Mouse (Mus musculus) cerebellum, postnatal 10 days (tissue): Measurements from ENCODE around the gene Rcvrn.

Source experiments
- DNase-seq, 2 experiments: peaks; one replicate each; pipeline ENCODE4 v3.0.0; 2021; ENCODE audit warnings: mixed read lengths in 2 of 2

Rcvrn gene

DNA sequence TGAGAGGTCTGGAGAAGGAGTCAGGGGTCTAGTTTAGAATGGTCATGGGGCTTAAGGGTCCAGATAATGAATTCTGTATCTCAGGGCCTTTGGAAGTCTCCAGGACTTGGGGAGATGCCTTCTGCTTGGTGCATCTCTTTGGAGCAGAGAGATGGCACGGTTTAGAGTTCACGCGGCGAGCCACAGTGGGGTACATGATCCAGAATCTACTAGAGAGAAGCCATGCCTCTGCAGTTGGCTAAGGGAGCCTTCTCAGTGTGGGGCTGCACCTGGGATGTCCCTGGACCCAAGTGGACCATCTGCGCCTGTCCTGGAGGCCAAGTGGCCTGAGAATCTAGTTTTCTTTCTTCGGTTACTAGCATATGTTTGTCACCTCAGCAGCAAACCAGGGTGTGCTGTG is 25.1 kb upstream of the Rcvrn start:
- DNase-seq: peak; percentile 87 to 94

DNA sequence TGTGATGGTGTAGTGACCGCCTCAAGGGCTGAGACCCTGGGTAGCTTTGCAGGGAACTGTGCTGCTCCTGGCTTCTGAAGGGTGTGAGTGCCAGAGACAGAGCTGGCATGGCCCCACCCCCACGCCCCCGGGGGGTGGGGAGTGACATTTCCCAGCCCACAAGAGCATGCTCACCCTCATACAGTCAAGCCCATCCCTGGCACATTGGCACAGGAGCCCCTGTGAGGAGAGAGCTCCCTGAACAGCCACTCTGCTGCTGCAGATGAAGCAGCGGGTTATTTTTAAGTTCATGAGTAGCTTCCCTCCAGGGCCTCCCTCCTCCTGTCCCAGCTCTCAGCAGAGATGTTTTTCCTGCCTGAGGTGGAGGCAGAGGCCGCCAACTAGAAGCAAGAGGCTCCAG is 23.0 kb upstream of the Rcvrn start:
- DNase-seq: peak in 1 of 2 experiments; percentile 19

DNA sequence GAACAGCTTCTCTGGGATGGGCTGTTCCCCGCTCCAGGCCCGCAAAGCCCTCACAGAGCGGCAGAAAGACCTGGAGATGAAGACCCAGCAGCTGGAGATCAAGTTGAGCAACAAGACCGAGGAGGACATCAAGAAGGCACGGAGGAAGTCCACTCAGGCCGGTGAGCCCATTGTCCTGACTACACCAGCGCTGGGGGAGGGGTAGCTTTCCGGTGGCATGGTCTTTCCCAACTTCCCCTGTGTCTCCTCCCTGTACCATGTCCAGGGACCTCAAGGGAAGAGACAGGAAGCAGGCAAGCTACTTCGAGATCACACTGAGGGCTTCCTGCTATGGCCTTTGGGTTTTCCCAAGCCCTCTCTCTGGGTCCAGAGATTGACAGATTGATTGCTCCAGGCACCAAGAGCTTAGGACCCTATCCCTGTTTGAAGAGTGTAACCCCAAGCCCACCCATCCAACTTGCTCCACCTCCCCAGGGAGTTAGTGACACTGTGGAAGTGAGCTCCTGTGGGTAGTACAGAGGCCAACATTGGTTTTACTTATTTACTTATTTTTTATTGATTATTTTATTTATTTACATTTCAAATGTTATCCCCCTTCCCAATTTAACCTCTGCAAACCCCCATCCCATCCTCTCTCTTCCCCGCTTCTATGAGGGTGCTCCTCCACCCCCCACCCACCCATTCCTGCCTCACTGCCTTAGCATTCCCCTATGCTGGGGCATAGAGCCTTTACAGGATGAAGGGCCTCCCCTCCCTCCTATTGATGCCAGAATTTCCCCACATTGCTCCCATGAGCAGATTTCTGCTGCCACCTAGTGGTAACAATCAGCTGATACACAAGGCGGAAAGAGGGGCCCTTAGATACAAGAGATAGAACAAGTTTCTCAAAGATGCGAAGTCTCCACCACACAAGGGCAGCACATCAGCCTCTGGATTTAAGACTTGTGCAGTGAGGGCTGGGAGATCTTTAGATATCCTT is 19.3 kb upstream of the Rcvrn start:
- DNase-seq: peak; percentile 84 to 91

DNA sequence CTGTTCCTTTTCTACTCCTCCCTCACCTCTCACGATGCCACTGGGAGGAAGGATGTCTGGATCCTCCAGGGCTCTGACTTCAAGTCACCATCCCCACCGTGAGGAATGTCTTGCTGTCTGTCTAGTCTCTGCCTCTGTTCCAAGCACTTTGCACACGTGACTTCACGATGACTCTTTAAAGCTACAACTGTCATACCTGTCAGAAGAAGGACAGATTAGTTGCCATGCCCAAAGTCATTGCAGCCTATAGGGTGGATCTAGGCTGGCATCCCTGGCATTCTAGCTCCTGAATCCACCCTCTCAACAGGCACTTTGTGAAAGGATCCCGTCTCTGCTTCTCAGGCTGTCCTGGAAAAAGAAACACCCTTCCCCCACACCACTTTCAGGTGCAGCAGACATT is 15.8 kb upstream of the Rcvrn start:
- DNase-seq: no peak

DNA sequence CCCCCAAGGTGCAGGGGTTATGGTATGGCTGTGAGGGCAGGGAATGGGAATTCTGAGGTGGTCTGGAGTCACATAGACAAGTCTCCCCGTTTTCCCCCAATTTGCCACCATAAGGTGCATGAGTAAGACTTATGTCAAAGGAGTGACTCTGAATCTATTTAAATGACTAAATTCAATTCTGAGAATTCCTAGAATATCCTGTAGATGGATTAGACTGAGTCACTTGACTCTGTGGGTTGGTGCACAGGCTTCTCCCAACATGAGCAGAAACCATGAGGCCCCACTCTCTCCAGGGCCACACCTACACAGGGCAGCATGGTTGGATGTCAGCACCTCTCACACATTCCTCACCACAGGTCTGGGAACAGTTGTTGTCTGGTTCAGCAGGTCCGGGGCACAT is 15.2 kb upstream of the Rcvrn start:
- DNase-seq: no peak

DNA sequence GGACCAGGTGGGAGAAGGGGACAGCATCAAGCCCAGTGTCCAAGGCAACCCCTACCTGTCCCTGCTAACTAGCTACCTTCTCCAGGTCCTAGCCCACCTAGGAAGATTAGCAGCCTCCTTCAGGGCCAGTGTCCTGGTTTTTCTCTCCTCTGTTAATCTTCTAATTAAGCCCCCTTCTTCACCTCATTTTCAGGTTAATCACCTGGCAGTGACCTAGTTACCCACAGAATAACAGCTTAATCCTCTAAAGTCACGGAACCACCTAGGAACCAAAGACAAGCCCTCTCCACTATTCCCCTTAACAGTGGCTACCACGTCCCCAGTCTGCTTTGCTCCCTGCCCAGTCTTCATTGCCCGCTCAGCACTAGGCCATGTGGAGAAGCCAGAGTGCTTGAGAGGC is 13.3 kb upstream of the Rcvrn start:
- DNase-seq: no peak

DNA sequence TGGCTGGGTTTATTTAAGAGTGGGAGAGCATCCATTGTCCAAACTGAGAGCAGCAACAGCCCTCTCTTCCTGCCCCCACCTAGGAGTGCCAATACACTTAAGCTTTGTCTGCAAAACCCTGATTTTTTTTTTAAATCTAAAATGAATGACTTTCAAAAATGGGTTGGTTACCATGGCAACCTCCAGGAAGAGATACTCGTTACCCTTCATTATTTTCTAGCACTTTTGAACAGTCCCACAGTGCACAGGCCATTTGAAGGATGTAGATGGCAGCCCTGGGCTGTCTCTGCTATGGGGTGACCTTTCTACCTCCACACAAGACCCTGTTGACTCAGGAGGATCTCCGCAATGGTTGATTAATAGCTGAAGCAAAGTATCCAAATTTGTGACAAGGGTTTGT is 9.0 kb upstream of the Rcvrn start:
- DNase-seq: no peak

DNA sequence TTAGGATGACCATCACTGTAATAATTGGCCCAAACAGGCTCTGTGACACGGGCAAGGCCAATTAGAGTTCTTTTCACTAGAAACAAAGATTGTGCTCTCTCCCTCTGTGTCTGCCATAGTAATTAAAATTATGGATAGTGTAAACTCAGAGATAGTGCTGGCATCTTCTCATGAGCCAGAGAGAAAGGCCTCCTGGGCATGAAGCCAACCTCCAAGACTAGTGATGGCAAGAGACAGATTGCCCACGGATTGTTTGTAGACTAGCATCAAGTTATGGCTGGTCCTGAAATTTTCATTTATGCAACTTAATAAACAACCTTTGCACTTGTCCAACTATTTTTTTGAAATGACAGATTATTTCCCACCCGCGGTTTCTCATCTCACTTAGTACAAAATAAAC is 17.9 kb downstream of the Rcvrn start:
- DNase-seq: peak; percentile 73 to 79

DNA sequence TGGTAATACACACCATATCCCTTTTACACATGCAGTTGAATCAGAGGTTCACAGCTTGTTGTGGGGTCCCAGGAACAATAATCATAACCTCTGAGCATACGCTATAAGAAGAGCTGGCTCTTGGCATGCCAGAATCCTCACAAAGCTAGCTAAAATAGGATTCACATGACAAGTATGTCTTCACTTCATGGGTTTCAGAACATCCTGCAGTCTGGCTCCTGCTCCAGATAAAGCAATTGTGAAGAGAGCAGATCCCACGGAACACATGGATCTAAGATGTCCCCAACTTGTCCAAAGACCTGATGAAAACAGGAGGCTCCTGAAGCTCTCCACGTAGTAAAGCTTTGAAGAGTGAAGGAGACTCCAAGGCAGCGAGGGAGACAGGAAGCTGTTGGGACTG is 20.3 kb downstream of the Rcvrn start:
- DNase-seq: no peak

DNA sequence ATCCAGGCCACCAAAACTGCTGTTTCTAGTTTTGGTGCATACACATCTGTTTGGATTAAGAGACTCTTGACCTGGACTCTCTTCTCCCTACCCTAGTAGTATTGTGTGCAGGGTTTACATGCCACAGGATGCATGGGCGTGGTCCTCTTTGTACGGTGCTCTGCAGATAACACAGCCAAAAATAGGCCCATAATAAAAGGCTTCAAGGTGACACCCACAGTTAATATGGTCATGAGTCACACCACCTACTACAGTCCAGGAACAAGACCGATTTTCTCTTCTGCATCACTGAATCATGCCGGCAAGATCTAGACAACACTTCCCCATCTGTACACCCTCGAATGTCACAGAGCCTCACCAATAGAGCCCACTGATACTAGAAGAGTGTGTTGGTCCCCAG is 26.4 kb downstream of the Rcvrn start:
- no peak for DNase-seq

DNA sequence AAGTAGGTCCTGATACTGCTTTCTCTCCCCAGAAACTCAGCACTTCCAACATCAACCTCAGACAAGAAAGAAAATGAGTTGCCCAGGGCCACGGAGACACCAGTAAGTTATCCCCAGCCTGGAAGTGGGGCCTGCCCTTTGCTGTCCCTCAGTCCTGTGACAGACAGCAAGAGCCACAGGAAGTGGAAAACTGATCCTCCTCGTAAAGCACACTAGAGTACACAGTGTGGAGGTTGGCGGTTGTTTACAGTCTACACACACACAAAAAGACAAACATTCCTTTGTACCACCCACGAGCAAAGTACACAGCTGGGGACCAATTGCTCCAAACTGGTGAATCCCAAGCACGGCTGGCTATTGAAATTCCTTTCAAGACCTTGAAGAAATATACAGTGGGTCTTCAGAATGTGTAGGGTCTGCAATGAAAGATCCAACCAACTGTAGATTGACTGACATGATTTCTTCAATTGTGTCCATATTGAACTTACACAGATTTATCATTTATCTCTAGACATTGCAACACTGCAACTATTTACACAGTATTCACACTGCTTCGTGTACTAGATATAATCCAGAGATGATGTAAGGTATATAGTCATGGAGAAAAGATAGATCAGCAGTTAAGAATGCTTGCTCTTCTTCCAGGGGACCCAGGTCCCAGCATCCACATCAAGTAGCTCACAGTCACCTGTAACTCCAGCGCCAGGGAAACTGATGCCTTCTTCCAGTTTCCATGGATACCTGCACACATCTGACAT is 27.5 kb downstream of the Rcvrn start:
- no peak for DNase-seq

DNA sequence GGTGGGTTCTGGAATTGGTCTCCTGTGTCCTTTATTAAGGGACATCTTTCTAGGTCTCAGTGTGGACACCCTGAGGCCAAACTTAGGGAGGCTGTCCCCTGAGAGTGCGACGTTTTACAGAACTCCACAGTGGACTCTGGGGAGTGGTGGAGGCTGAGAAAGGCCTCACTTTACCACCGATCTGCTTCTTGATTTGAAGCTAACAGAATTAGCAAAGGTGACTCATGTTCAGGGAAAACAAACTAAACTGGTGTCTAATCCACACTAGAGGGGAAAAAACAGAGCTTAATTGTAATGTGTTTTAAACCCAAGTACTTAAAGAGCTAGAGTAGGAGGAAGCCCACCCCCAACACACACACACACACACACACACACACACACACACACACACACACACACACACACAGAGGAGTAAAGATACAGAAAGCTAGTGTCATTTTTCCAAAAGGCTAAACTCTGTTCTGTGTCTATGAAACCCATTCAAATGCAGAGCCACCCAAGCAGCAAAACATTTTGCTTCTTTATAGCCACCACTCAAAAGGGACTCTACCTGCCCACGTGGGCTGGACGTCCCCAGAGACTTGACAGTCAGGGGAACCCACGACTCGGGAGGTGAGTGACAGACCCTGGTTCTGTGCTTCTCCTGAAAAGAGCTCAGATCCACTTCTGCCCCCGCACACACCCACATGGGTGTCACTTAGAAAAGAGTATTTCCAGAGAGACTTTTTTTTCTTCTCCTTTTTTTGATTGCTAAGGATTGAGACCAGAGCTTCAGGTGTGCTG is 28.3 kb downstream of the Rcvrn start:
- no peak for DNase-seq

DNA sequence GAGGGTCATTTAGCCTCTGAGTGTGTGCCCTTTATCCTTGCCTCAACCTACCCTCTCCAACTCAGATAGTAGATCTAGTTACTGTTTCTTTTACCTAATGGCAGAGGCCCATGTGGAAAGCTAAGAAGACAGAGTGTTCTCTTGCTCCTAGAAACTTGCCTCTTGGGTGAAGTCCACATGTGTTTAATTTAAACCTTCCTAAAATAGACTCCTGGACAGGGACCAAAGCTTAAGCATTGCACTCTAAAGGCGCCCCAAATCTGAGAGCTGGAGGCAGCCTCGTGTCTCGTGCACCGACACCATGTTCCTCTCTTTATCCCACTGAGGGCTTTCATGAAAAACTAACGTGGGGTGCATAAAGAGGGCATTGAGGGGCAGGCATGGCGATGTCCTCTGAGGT is 32.0 kb downstream of the Rcvrn start:
- no peak for DNase-seq

DNA sequence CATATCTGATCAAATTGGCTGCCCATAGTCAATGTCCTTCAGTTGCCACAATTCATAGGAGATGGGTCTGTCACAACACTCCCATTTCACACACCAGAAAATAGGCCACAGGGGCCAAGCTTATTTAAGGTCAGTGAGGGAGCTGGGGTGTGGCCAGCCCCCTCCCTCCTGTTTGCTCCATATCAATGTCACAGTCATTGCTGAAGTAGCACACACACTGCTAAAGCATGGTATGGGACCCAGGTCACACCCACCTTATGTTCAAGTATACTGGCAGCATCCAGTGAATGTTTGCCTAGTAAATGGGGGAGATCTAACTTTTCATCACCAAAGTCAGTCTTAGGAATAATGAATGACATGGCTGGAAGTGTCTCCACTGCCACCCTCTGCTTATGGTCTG is 33.6 kb downstream of the Rcvrn start:
- no peak for DNase-seq

DNA sequence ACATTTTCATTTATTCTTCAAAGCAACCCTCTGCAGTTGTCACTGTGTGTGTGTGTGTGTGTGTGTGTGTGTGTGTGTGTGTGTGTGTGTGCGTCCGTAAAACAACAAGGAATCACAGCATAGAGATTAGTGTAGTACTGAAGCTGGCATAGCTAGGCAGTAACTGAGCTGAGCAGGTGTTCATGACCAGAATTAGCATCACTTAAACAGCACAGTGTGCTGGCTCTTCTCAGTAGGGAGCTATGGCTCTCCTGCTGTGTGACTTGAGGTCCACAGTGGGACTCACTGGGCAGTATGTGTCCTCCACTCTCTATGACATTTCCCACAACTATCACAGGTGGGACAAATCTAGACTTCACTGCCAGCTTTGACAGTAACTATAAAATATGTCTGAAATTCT is 35.9 kb downstream of the Rcvrn start:
- no peak for DNase-seq

DNA sequence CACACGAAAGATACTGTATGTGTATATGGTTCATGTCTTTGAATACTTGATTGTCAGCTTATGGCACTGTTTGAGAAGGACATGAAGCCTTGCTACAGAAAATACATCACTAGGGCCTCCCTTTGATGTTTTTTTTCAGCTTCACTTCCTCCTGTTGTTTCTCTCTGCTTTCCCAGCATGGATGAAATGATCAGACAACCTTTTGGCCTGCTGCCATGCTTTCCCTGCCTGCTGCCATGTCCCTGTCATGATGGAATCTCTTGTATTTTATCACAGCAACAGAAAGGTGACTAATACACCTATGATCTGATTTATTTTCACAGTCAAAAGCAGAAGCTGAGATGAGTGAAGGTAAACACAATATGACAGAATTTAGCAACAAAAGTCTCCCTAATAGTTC is 38.6 kb downstream of the Rcvrn start:
- DNase-seq: peak; percentile 48 to 61

DNA sequence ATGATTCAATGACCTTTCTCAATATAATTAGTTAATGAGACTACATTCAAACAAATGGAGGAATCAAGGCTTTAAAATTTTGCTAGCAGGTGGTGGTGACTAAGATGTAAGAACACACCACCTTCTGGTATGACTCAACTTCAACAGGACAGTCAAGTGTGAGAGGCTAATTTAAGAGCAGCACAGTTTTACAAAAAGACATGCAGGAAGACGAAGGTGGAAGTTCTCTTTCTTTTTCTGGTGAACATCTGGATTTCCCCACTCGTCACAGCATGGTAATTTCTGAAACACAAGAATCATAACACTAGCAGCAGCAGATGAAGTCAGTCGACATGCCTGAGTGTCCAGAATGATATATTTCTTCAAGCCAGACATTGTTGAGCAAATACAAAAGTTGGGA is 39.5 kb downstream of the Rcvrn start:
- no peak for DNase-seq

DNA sequence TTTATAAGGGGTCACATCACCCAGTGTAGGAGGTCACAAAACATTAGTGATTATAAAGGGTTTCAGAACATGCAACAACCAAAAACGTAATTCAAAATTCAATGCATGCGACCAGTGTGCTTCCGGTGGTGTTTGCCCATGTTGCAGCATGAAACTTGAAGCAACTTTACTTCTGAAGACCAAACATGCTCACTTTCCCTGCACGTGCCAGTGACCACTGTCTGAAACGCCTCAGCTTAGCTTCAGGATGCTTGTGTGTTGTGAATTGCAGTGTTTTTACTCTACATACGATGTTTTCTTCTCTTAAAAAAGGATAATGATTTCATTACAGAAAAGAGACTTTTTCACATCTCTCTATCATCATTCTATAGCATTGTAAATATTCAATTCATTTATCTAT is 43.2 kb downstream of the Rcvrn start:
- DNase-seq: no peak

DNA sequence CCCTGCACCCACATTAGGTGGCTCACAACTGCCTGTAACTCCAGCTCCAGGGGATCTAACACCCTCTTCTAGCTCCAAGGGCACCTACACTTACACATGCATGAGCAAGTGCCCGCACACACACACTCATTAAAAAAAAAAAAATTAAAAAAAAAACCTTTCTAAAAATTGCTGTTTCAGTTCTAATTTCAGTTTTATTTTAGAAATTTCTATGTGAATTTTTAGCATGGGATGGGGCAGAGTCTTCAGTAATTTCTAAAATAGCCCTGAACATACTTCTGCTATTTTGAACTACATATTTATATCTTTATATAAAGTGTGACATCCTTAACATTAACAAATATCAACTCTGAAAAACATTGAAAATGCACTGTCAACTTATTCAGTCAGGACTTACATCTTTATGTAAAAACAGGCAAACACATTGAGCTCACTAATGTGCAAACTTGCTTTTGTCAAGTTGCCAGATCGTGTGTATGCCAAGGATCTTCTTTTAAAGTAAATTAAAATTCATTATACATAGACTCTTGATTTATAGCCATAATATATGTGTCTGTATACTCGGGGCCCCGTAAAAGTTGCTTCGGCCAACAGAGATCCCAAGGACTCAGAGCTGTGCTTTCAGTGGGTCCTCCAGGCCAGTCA is 43.8 kb downstream of the Rcvrn start:
- no peak for DNase-seq

DNA sequence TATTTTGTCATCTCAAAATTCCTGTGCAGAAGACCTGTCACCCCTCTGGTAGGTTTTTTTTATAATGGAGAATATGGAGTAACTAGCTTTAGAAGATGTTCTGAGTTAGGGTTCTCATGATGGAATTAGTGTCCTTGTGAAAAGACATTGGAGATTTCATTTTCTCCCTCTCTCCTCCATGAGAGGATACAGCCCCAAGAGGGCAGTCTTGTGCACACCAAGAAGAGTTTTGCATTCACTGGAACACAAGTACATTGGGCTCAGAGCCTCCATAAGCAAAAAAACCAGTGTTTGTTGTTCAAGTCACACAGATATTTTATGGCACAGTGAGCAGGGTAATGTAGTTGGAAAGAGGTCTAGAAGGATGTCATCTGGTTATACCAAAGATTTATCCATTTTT is 46.4 kb downstream of the Rcvrn start:
- DNase-seq: no peak
